Mouse (Mus musculus) liver, embryonic 14.5 days (tissue): ENCODE data around the gene 4930539E08Rik. TPM values are rescaled to one million over a fixed set of nuclear protein-coding genes. Genes with fewer than 3 reads are reported as not detected.

Source experiments
- ATAC-seq: fragments of 200-750 bp; cut with Nextera tagmentation; 2 replicates; pipeline ENCODE4 v1.8.0; 2017; ENCODE audit warnings: moderate number of reproducible peaks, mild to moderate bottlenecking, moderate library complexity; ENCODE audit not compliant: insufficient read depth
- DNase-seq, 3 experiments: peaks; one replicate each; pipeline ENCODE4 v3.0.0-alpha.2; 2012 to 2013; ENCODE audit warnings: low read depth in 3 of 3, low spot score in 3 of 3
- H3K27ac ChIP-seq: fragments of 300-500 bp; sonication (generic); 2 replicates; pipeline ENCODE4 v1.5.1; 2014; ENCODE audit warnings: moderate library complexity, mild to moderate bottlenecking, control low read depth, inconsistent platforms
- H3K27me3 ChIP-seq: fragments of 300-500 bp; sonication (generic); 2 replicates; pipeline ENCODE4 v1.6.1; 2014; ENCODE audit warnings: mild to moderate bottlenecking, low read length, moderate library complexity; ENCODE audit not compliant: control insufficient read depth, insufficient read depth
- H3K36me3 ChIP-seq: fragments of 300-500 bp; sonication (generic); replicated peaks from 2 replicates; pipeline ENCODE4 v1.6.1; 2014; ENCODE audit warnings: low read depth; ENCODE audit not compliant: control insufficient read depth, insufficient read depth
- H3K4me1 ChIP-seq, 2 experiments: fragments of 200-500 bp in 1 of 2; fragments of 300-500 bp in 1 of 2; sonication (generic) in 1 of 2; replicated peaks; 2 replicates each; pipeline ENCODE4 v1.6.1; 2012 to 2014; ENCODE audit warnings: antibody characterized with exemption in 1 of 2, inconsistent platforms in 1 of 2, low read length in 1 of 2; ENCODE audit not compliant: control insufficient read depth in 2 of 2, insufficient read depth in 2 of 2
- H3K4me2 ChIP-seq: fragments of 300-500 bp; sonication (generic); 2 replicates; pipeline ENCODE4 v1.6.1; 2014; ENCODE audit warnings: low read depth, mild to moderate bottlenecking, control low read depth, moderate library complexity
- H3K4me3 ChIP-seq, 2 experiments: fragments of 200-500 bp in 1 of 2; fragments of 300-500 bp in 1 of 2; sonication (generic) in 1 of 2; 2 replicates each; pipeline ENCODE4 v1.5.1; 2012 to 2014; ENCODE audit warnings: low read depth in 2 of 2, low read length in 2 of 2, mild to moderate bottlenecking in 2 of 2, control low read depth in 1 of 2, inconsistent platforms in 1 of 2, moderate library complexity in 1 of 2; ENCODE audit not compliant: insufficient read depth in 1 of 2
- H3K9ac ChIP-seq: fragments of 300-500 bp; sonication (generic); replicated peaks from 2 replicates; pipeline ENCODE4 v1.6.1; 2014; ENCODE audit warnings: mild to moderate bottlenecking, control low read depth, moderate library complexity
- H3K9me3 ChIP-seq: fragments of 300-500 bp; sonication (generic); 2 replicates; pipeline ENCODE4 v1.6.1; 2016; ENCODE audit warnings: low read length, mixed read lengths; ENCODE audit not compliant: control insufficient read depth
- CTCF ChIP-seq: IDR thresholded peaks from 2 replicates; pipeline ENCODE4 v1.5.1; 2016; ENCODE audit warnings: antibody characterized with exemption, low read depth, control low read depth
- EP300 ChIP-seq: IDR thresholded peaks from 2 replicates; pipeline ENCODE4 v1.6.1; 2016; ENCODE audit warnings: antibody characterized with exemption, low read depth
- WGBS: fragments of 180-500 bp; shearing (Covaris S2); extraction: QIAGEN DNeasy Blood & Tissue Kit; methylation state at CpG from one replicate; pipeline ENCODE4 v1.1.7; 2014; ENCODE audit not compliant: insufficient replicate concordance; 5-methylcytosine and 5-hydroxymethylcytosine counted together
- polyA plus RNA-seq, 2 experiments: library from polyadenylated mRNA; depleted of rRNA in 1 of 2; stranded (reverse) in 1 of 2; unstranded in 1 of 2; fragments of >200 nt; fragmentation: Nextera tagmentation in 1 of 2; extraction: Ambion mirVana in 1 of 2; gene quantifications; 2 replicates each; pipeline versions ENCODE4 v1.2.1 to v1.2.3; 2012 to 2014

4930539E08Rik gene
- polyA plus RNA-seq, 2 experiments = 0.03 to 0.06 TPM

GRCm38 (mm10) chr17:28930392-28931074 is 15.4 kb upstream of the 4930539E08Rik start:
- ATAC-seq (peak; percentile 89), DNase-seq (peak; percentile 93)
- Histone ChIP-seq H3K9me3 (no peaks in the 10 kb centered on the region), H3K4me2 (peak overlapping the region; percentile 84), H3K4me1 (peaks cover 26 to 39% of the 10 kb centered on the region in 2 experiments), H3K27me3 (no peaks in the 10 kb centered on the region), H3K27ac (peak overlapping the region; percentile 100), H3K36me3 (no peaks in the 10 kb centered on the region), H3K9ac (peak overlapping the region; percentile 94), H3K4me3 (peak overlapping the region; percentile 37 to 48)
- 6% methylated on average over 14 of the region's 14 CpGs for WGBS
- TF ChIP-seq CTCF = peak; percentile 57
- TF ChIP-seq EP300 = peak; percentile 93

- H3K27me3 ChIP-seq = no peaks in the 10 kb centered on the region
- H3K9me3 ChIP-seq = no peaks in the 10 kb centered on the region
- H3K4me1 ChIP-seq = peaks cover 26 to 38% of the 10 kb centered on the region in 2 experiments
- 85% methylated on average over 4 of the region's 4 CpGs for WGBS
- H3K9ac ChIP-seq = peak overlapping the region; percentile 94
- ATAC-seq (no peak), DNase-seq (no peak)
- no peaks in the 10 kb centered on the region for H3K36me3 ChIP-seq
- no peak for TF ChIP-seq EP300
- no peak for TF ChIP-seq CTCF
- no peak overlapping the region for H3K4me3 ChIP-seq
- no peak overlapping the region for H3K4me2 ChIP-seq
- H3K27ac ChIP-seq = peak overlapping the region; percentile 100
These were observed 14.2 kb upstream of the 4930539E08Rik start for GRCm38 (mm10) chr17:28929369-28929768.

GRCm38 (mm10) chr17:28928004-28928403 is 12.9 kb upstream of the 4930539E08Rik start:
- no peak for ATAC-seq
- Histone ChIP-seq H3K4me1 (peaks cover 26 to 38% of the 10 kb centered on the region in 2 experiments), H3K27me3 (no peaks in the 10 kb centered on the region), H3K4me2 (no peak overlapping the region), H3K36me3 (no peaks in the 10 kb centered on the region), H3K9me3 (no peaks in the 10 kb centered on the region), H3K27ac (peak overlapping the region; percentile 23; the same call in 1 of the 2 replicates), H3K9ac (no peak overlapping the region), H3K4me3 (no peak overlapping the region)
- DNase-seq = no peak
- TF ChIP-seq EP300 (no peak), CTCF (no peak)
- 72% methylated on average over 9 of the region's 9 CpGs for WGBS

GRCm38 (mm10) chr17:28926866-28927635 is 11.9 kb upstream of the 4930539E08Rik start:
- H3K4me1 ChIP-seq = peaks cover 26 to 39% of the 10 kb centered on the region in 2 experiments
- H3K36me3 ChIP-seq = no peaks in the 10 kb centered on the region
- no peaks in the 10 kb centered on the region for H3K9me3 ChIP-seq
- H3K4me3 ChIP-seq = no peak overlapping the region
- peak overlapping the region; percentile 52 for H3K27ac ChIP-seq
- peak overlapping the region; percentile 18; the same call in 1 of the 2 replicates for H3K4me2 ChIP-seq
- WGBS = 33% methylated on average over 15 of the region's 15 CpGs
- DNase-seq (peak; percentile 63 to 72 (median 65)), ATAC-seq (no peak)
- no peak overlapping the region for H3K9ac ChIP-seq
- TF ChIP-seq EP300 (no peak), CTCF (peak; percentile 97)
- no peaks in the 10 kb centered on the region for H3K27me3 ChIP-seq

GRCm38 (mm10) chr17:28926380-28926779 is 11.3 kb upstream of the 4930539E08Rik start:
- H3K9ac ChIP-seq = no peak overlapping the region
- H3K27me3 ChIP-seq = no peaks in the 10 kb centered on the region
- TF ChIP-seq CTCF = peak; percentile 95
- TF ChIP-seq EP300 = no peak
- ATAC-seq (no peak), DNase-seq (peak; percentile 52 to 64 (median 55))
- H3K36me3 ChIP-seq = no peaks in the 10 kb centered on the region
- no peak overlapping the region for H3K4me2 ChIP-seq
- 9% methylated on average over 13 of the region's 13 CpGs for WGBS
- peaks cover 20 to 33% of the 10 kb centered on the region in 2 experiments for H3K4me1 ChIP-seq
- no peaks in the 10 kb centered on the region for H3K9me3 ChIP-seq
- no peak overlapping the region for H3K27ac ChIP-seq
- no peak overlapping the region for H3K4me3 ChIP-seq
